8 mouse cellular contexts compared by ENCODE assay signal in genomic region chr19:29805917-29806785, GRCm38 (mm10). TPM values are rescaled to one million over a fixed set of nuclear protein-coding genes. Genes with fewer than 3 reads are reported as not detected.
A peak's percentile ranks its signal among the peaks of the same experiment; 100 is the strongest.
DNase-seq lines count a peak whose midpoint lies in the region; ATAC-seq lines count a peak whose summit lies in the region.

9930021J03Rik (minus strand) TSS chr19:29805989.

- peak; percentile 78 for ATAC-seq in inflammation-experienced regulatory T-cells, adult 6 months
- peak; percentile 90 for ATAC-seq in megakaryocyte-erythroid progenitor cell, adult 5-6 weeks (replicated peaks; ENCODE audit: low FRiP score, low TSS enrichment, poor library complexity, severe bottlenecking)

- peak; percentile 99 to 100 for DNase-seq in adrenal gland, adult (ENCODE audit: inconsistent age in 2 of 2, low spot score in 1 of 2)
- peak; percentile 99 for DNase-seq in embryo, embryonic 10.5 days (ENCODE audit: low spot score)
- peak; percentile 99 for DNase-seq in gastrocnemius, postnatal 14 days
- DNase-seq in left cerebral cortex, postnatal 10 days (ENCODE audit: extremely low spot score in 1 of 2, low spot score in 2 of 2): peak; percentile 98 to 99
- DNase-seq in right cerebral cortex, postnatal 25 days: peak; percentile 97
- DNase-seq in urinary bladder, postnatal 4 days (ENCODE audit: low spot score in 2 of 2): peak; percentile 98 to 99

- intact Hi-C loops in gastrocnemius, postnatal 14 days (cut with DNase I; ENCODE audit: low total_unique reads): no loop called here
- intact Hi-C loops in left cerebral cortex, postnatal 10 days (cut with DNase I): no loop called here

RNA-seq across cellular contexts. Expression of gene 9930021J03Rik, which starts in this region (rescaled TPM):
- 10 to 100 TPM in 1 of 2 experiments, 1 to 10 TPM in 1; 8.8 to 11.0 TPM for total RNA-seq in gastrocnemius, postnatal 14 days (2021)
- 1 to 10 TPM; 5.3 to 7.9 (median 7.4) TPM for polyA plus RNA-seq in inflammation-experienced regulatory T-cells, adult 6 months (2017; shearing (Covaris generic))
- total RNA-seq in left cerebral cortex, postnatal 10 days (2021): 10 to 100 TPM; 24.7 to 25.6 TPM
- 21.5 and 30.5 TPM in 2 replicates for total RNA-seq in megakaryocyte-erythroid progenitor cell, adult 5-6 weeks (2014; fragmentation: Nextera tagmentation)
- total RNA-seq in megakaryocyte-erythroid progenitor cell, adult 5-6 weeks (2017): 13.8 and 24.5 TPM in 2 replicates

Comparison
In these comparisons a context has a peak if more than half of its experiments do, and no peak if none do; other contexts are left out.
1. Peak in every context shown above with its lines: DNase-seq and ATAC-seq.